Mouse (Mus musculus): ENCODE measurements around the gene Gldn. TPM values are rescaled to one million over a fixed set of nuclear protein-coding genes. Genes with fewer than 3 reads are reported as not detected.
A peak's percentile ranks its signal among the peaks of the same experiment; 100 is the strongest.

Gldn gene
- 0.17 and 0.32 TPM in 2 replicates for polyA plus RNA-seq (2014; fragmentation: Nextera tagmentation; extraction: Ambion mirVana)

DNA sequence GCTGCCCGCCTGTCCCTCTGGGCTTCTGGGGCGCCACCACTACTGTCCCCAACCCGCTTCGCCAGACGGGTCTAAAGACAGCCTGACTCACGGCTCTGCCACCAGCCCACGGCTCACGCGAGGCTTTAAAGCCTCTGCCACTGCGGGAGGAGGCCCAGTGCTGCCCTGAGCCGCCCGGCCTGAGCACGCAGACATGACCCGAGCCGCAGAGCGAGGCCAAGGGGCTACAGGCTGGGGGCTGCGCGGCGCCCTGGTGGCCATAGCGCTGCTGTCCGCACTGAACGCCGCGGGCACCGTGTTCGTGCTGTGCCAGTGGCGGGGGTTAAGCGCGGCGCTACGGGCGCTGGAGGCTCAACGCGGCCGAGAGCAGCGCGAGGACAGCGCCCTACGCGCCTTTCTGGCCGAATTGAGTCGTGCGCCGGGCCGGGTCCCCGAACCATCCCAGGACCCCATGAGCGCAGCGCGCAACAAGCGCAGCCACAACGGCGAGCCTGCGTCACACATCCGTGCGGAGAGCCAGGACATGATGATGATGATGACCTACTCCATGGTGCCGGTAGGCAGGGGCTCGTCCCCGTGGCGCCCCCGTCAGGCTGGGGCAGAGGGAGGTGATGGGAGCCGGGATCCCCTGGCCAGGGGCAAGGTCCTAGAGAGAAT, at the start of gene Gldn:
Gene Gldn (plus strand): TSS at position 156 of the 657 bp plus-strand sequence.
- 2% methylated on average over 61 of the region's 61 CpGs for WGBS
- Histone ChIP-seq H3K27ac (replicated peaks; ENCODE audit: low read depth, low read length) (no peak within 1 kb of the TSS), H3K4me2 (ENCODE audit: low read depth, severe bottlenecking) (peak within 1 kb of the TSS; percentile 86), H3K9ac (ENCODE audit: low read length) (peak within 1 kb of the TSS; percentile 38), H3K4me1 (ENCODE audit: control insufficient read depth, insufficient read depth, low read length) (no peaks in the 10 kb centered on the region; the same call in 1 of the 2 replicates), H3K27me3 (ENCODE audit: control insufficient read depth, insufficient read depth, low read length) (peaks cover 7% of the 10 kb centered on the region; the same call in 1 of the 2 replicates), H3K4me3 (ENCODE audit: low read depth, low read length) (peak within 1 kb of the TSS; percentile 35), H3K9me3 (ENCODE audit: control insufficient read depth, low read length) (no peaks in the 10 kb centered on the region), H3K36me3 (ENCODE audit: control insufficient read depth, insufficient read depth, low read length) (no peaks in the 10 kb centered on the region)
- DNase-seq (ENCODE audit: low spot score) (peak; percentile 53), ATAC-seq (ENCODE audit: insufficient number of reproducible peaks, low FRiP score, low TSS enrichment, low read depth) (no peak)

DNA sequence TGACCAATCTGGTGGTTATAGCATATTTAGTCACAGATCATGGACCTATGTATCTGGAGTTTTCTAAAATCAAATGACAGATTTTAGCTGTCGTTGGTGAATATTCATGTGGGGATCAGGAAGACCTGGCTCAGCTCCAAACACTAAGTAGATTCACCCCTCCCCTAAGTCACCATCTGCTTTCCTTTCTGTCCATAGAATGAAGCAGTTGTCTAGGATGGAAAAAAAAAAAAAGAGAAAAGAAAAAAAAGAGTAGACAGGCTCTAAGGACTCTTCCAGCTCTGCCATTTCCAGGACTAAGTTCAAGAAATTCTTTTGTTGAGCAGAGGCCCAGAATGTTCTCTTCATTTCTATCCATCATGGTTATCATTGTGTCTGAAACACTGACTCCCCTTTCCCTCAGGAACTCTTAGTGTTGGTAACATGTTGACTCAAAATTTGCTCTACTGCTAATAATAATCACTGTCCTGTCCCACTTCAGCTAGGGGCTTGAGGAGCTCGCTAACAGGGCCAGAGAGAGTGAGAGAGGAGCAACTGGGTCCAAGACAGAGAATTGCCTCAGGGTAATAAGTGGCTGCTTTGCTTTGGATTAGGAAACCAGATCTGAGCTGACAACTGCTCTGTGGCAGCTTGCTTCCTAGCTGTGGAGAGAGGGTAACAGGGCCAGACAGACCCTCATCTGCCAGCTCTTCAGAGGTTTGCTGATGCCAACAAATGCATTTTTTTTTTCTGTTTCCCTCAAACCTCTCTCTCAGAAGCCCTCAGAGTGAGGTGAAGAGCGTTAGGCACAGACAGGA, 41.2 kb upstream of the Gldn start:
- Histone ChIP-seq H3K36me3 (ENCODE audit: control insufficient read depth, insufficient read depth, low read length) (no peaks in the 10 kb centered on the region), H3K4me2 (ENCODE audit: low read depth, severe bottlenecking) (no peak overlapping the region), H3K27me3 (ENCODE audit: control insufficient read depth, insufficient read depth, low read length) (no peaks in the 10 kb centered on the region), H3K4me3 (ENCODE audit: low read depth, low read length) (no peak overlapping the region), H3K27ac (replicated peaks; ENCODE audit: low read depth, low read length) (no peak overlapping the region), H3K4me1 (ENCODE audit: control insufficient read depth, insufficient read depth, low read length) (no peaks in the 10 kb centered on the region), H3K9ac (ENCODE audit: low read length) (no peak overlapping the region), H3K9me3 (ENCODE audit: control insufficient read depth, low read length) (no peaks in the 10 kb centered on the region)
- DNase-seq (ENCODE audit: low spot score) = no peak
- 75% methylated on average over 3 of the region's 3 CpGs for WGBS
- no peak for ATAC-seq (ENCODE audit: insufficient number of reproducible peaks, low FRiP score, low TSS enrichment, low read depth)

GRCm38 (mm10) chr9:54264754-54265153, 21.5 kb upstream of the Gldn start:
- no peak overlapping the region for H3K9ac ChIP-seq (ENCODE audit: low read length)
- DNase-seq (ENCODE audit: low spot score) (no peak), ATAC-seq (ENCODE audit: insufficient number of reproducible peaks, low FRiP score, low TSS enrichment, low read depth) (no peak)
- H3K36me3 ChIP-seq (ENCODE audit: control insufficient read depth, insufficient read depth, low read length) = no peaks in the 10 kb centered on the region
- H3K4me3 ChIP-seq (ENCODE audit: low read depth, low read length) = no peak overlapping the region
- no peak overlapping the region for H3K27ac ChIP-seq (replicated peaks; ENCODE audit: low read depth, low read length)
- WGBS = 61% methylated on average over 4 of the region's 4 CpGs
- H3K4me2 ChIP-seq (ENCODE audit: low read depth, severe bottlenecking) = no peak overlapping the region
- no peaks in the 10 kb centered on the region for H3K27me3 ChIP-seq (ENCODE audit: control insufficient read depth, insufficient read depth, low read length)
- no peaks in the 10 kb centered on the region for H3K4me1 ChIP-seq (ENCODE audit: control insufficient read depth, insufficient read depth, low read length)
- H3K9me3 ChIP-seq (ENCODE audit: control insufficient read depth, low read length) = no peaks in the 10 kb centered on the region

- no peak for ATAC-seq (ENCODE audit: insufficient number of reproducible peaks, low FRiP score, low TSS enrichment, low read depth)
- H3K36me3 ChIP-seq (ENCODE audit: control insufficient read depth, insufficient read depth, low read length) = no peaks in the 10 kb centered on the region
Observed at GRCm38 (mm10) chr9:54268010-54268409, 18.3 kb upstream of the Gldn start, which contains the start of gene Cyp19a1. Gene Cyp19a1, minus strand, starts transcription at chr9:54268110.

GRCm38 (mm10) chr9:54269987-54270386, 16.3 kb upstream of the Gldn start:
- Histone ChIP-seq H3K4me3 (ENCODE audit: low read depth, low read length) (no peak overlapping the region), H3K27me3 (ENCODE audit: control insufficient read depth, insufficient read depth, low read length) (no peaks in the 10 kb centered on the region), H3K9ac (ENCODE audit: low read length) (no peak overlapping the region), H3K27ac (replicated peaks; ENCODE audit: low read depth, low read length) (no peak overlapping the region), H3K4me2 (ENCODE audit: low read depth, severe bottlenecking) (no peak overlapping the region), H3K36me3 (ENCODE audit: control insufficient read depth, insufficient read depth, low read length) (no peaks in the 10 kb centered on the region), H3K9me3 (ENCODE audit: control insufficient read depth, low read length) (no peaks in the 10 kb centered on the region), H3K4me1 (ENCODE audit: control insufficient read depth, insufficient read depth, low read length) (no peaks in the 10 kb centered on the region)
- ATAC-seq (ENCODE audit: insufficient number of reproducible peaks, low FRiP score, low TSS enrichment, low read depth) (no peak), DNase-seq (ENCODE audit: low spot score) (no peak)
- WGBS = 75% methylated on average over 6 of the region's 6 CpGs

More at GRCm38 (mm10) chr9:54268010-54268409, 18.3 kb upstream of the Gldn start, which contains the start of gene Cyp19a1:
- Histone ChIP-seq H3K4me1 (ENCODE audit: control insufficient read depth, insufficient read depth, low read length) (no peaks in the 10 kb centered on the region), H3K4me2 (ENCODE audit: low read depth, severe bottlenecking) (no peak within 1 kb of the TSS), H3K4me3 (ENCODE audit: low read depth, low read length) (no peak within 1 kb of the TSS), H3K27ac (replicated peaks; ENCODE audit: low read depth, low read length) (no peak within 1 kb of the TSS), H3K27me3 (ENCODE audit: control insufficient read depth, insufficient read depth, low read length) (no peaks in the 10 kb centered on the region), H3K9ac (ENCODE audit: low read length) (no peak within 1 kb of the TSS), H3K9me3 (ENCODE audit: control insufficient read depth, low read length) (no peaks in the 10 kb centered on the region)
- WGBS = 90% methylated on average over 7 of the region's 7 CpGs
- no peak for DNase-seq (ENCODE audit: low spot score)

- Histone ChIP-seq H3K4me3 (ENCODE audit: low read depth, low read length) (no peak overlapping the region), H3K4me1 (ENCODE audit: control insufficient read depth, insufficient read depth, low read length) (no peaks in the 10 kb centered on the region), H3K9me3 (ENCODE audit: control insufficient read depth, low read length) (no peaks in the 10 kb centered on the region), H3K27me3 (ENCODE audit: control insufficient read depth, insufficient read depth, low read length) (no peaks in the 10 kb centered on the region), H3K4me2 (ENCODE audit: low read depth, severe bottlenecking) (no peak overlapping the region), H3K9ac (ENCODE audit: low read length) (no peak overlapping the region), H3K27ac (replicated peaks; ENCODE audit: low read depth, low read length) (no peak overlapping the region), H3K36me3 (ENCODE audit: control insufficient read depth, insufficient read depth, low read length) (no peaks in the 10 kb centered on the region)
- 37% methylated on average over 5 of the region's 5 CpGs for WGBS
- no peak for ATAC-seq (ENCODE audit: insufficient number of reproducible peaks, low FRiP score, low TSS enrichment, low read depth)
- DNase-seq (ENCODE audit: low spot score) = peak; percentile 76
Observed at GRCm38 (mm10) chr9:54270889-54271288, 15.4 kb upstream of the Gldn start.

- no peak overlapping the region for H3K4me2 ChIP-seq (ENCODE audit: low read depth, severe bottlenecking)
- no peak overlapping the region for H3K4me3 ChIP-seq (ENCODE audit: low read depth, low read length)
- WGBS = 88% methylated on average over 4 of the region's 4 CpGs
- DNase-seq (ENCODE audit: low spot score) (no peak), ATAC-seq (ENCODE audit: insufficient number of reproducible peaks, low FRiP score, low TSS enrichment, low read depth) (no peak)
- no peaks in the 10 kb centered on the region for H3K4me1 ChIP-seq (ENCODE audit: control insufficient read depth, insufficient read depth, low read length)
- no peaks in the 10 kb centered on the region for H3K9me3 ChIP-seq (ENCODE audit: control insufficient read depth, low read length)
- no peaks in the 10 kb centered on the region for H3K36me3 ChIP-seq (ENCODE audit: control insufficient read depth, insufficient read depth, low read length)
- H3K27me3 ChIP-seq (ENCODE audit: control insufficient read depth, insufficient read depth, low read length) = no peaks in the 10 kb centered on the region
- H3K9ac ChIP-seq (ENCODE audit: low read length) = no peak overlapping the region
- no peak overlapping the region for H3K27ac ChIP-seq (replicated peaks; ENCODE audit: low read depth, low read length)
Observed at GRCm38 (mm10) chr9:54275283-54275682, 11.0 kb upstream of the Gldn start.

GRCm38 (mm10) chr9:54279046-54279589, 7.2 kb upstream of the Gldn start:
- H3K9me3 ChIP-seq (ENCODE audit: control insufficient read depth, low read length) = no peaks in the 10 kb centered on the region
- H3K4me3 ChIP-seq (ENCODE audit: low read depth, low read length) = no peak overlapping the region
- H3K27me3 ChIP-seq (ENCODE audit: control insufficient read depth, insufficient read depth, low read length) = no peaks in the 10 kb centered on the region
- no peaks in the 10 kb centered on the region for H3K4me1 ChIP-seq (ENCODE audit: control insufficient read depth, insufficient read depth, low read length)
- H3K9ac ChIP-seq (ENCODE audit: low read length) = no peak overlapping the region
- H3K27ac ChIP-seq (replicated peaks; ENCODE audit: low read depth, low read length) = no peak overlapping the region
- DNase-seq (ENCODE audit: low spot score) (no peak), ATAC-seq (ENCODE audit: insufficient number of reproducible peaks, low FRiP score, low TSS enrichment, low read depth) (no peak)
- no peaks in the 10 kb centered on the region for H3K36me3 ChIP-seq (ENCODE audit: control insufficient read depth, insufficient read depth, low read length)
- WGBS = 83% methylated on average over 12 of the region's 12 CpGs
- no peak overlapping the region for H3K4me2 ChIP-seq (ENCODE audit: low read depth, severe bottlenecking)
